Mouse (Mus musculus) lung, adult 2 months (tissue): ENCODE results near the gene Pold4. TPM values are rescaled to one million over a fixed set of nuclear protein-coding genes. Genes with fewer than 3 reads are reported as not detected.

Experiments
- DNase-seq: peaks from one replicate; pipeline ENCODE4 v3.0.0; 2022
- H3K4me1 ChIP-seq: fragments of 200-500 bp; 2 replicates; pipeline ENCODE4 v1.6.1; 2011; ENCODE audit warnings: low read length; ENCODE audit not compliant: control insufficient read depth, insufficient read depth
- H3K4me3 ChIP-seq: fragments of 200-500 bp; replicated peaks from 2 replicates; pipeline ENCODE3; 2011; ENCODE audit warnings: low read depth, mild to moderate bottlenecking, control low read depth, low read length; ENCODE audit errors: extremely low read depth
- CTCF ChIP-seq: fragments of 200-500 bp; IDR thresholded peaks from 2 replicates; pipeline ENCODE4 v1.5.1; 2011; ENCODE audit warnings: mild to moderate bottlenecking, low read length, control low read depth; ENCODE audit not compliant: insufficient read depth
- POLR2A ChIP-seq: fragments of 200-500 bp; IDR thresholded peaks from 2 replicates; pipeline ENCODE4 v1.6.1; 2011; ENCODE audit warnings: low read depth, mild to moderate bottlenecking, control low read depth, low read length, borderline replicate concordance; ENCODE audit errors: extremely low read depth
- WGBS: fragments of 180-500 bp; shearing (Covaris S2); methylation state at CpG from one replicate; pipeline ENCODE4 v1.1.7; 2018; 5-methylcytosine and 5-hydroxymethylcytosine counted together
- polyA plus RNA-seq: library from polyadenylated mRNA; depleted of rRNA; stranded (reverse); fragments of >200 nt; gene quantifications from 2 replicates; pipeline ENCODE4 v1.2.3, GENCODE M21; 2012

Pold4 gene
- polyA plus RNA-seq, 1 experiment, result 112 TPM

DNA sequence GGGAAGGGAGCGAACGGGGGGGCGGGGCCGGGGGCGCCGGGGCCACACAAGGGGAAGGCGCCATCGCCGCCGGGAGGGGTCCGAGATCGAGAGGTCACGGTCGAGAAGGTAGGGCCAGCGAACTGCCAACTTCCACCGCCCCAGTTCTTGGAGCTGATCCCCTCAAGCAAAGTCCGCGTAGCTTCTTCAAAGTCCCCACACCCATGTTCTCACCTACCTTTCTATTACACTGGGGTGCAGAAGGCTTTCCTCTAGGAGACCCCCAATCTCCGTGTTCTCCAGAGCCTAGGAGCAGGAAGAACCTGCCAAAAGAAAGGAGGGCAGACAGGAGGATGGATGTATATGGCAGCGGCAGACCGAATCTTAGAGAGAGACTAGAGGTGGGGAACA, 16.3 kb upstream of the Pold4 start:
- WGBS, result 5% methylated on average over 19 of the region's 21 CpGs
- no peak for DNase-seq
- H3K4me1 ChIP-seq, result peaks cover 25% of the 10 kb centered on the region
- TF ChIP-seq POLR2A (no peak; the same call in 1 of the 2 replicates), CTCF (no peak)
- peak overlapping the region; percentile 63 for H3K4me3 ChIP-seq

DNA sequence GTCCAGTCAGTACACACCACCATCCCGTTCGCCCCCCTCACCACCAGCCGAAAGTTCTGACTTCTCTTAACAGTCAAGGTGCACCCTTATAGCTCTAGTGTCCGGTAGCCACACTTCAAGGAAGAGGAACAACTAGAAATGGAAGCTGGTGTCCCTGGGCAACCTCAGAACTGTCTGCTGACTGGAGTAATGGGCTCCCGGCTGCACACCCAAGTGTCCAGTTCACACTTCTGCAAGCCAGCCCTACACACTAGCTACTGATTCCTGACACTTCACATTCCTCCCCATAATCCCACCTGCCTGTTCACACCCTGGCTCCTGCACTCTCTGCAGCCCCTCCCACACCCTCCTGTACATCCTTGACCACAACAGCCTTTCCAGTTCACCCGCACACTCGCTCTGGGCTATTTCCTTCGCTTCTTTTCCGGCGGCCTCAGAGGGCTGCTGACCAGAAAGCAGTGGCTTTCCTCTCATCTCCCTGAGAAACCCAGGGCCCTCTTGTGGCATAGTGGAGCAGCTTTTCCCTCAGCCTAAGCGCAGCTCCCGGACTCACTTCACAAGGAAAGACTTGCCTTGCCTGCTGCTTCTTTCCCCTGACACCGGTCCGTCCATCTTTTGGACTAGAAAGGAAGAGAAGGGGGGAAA, 15.5 kb upstream of the Pold4 start:
- TF ChIP-seq POLR2A, result peak; percentile 8; the same call in 1 of the 2 replicates
- TF ChIP-seq CTCF, result peak; percentile 34; the same call in 1 of the 2 replicates
- Histone ChIP-seq H3K4me1 (peaks cover 27% of the 10 kb centered on the region), H3K4me3 (peak overlapping the region; percentile 15)
- DNase-seq, result no peak
- WGBS, result 17% methylated on average over 14 of the region's 14 CpGs

DNA sequence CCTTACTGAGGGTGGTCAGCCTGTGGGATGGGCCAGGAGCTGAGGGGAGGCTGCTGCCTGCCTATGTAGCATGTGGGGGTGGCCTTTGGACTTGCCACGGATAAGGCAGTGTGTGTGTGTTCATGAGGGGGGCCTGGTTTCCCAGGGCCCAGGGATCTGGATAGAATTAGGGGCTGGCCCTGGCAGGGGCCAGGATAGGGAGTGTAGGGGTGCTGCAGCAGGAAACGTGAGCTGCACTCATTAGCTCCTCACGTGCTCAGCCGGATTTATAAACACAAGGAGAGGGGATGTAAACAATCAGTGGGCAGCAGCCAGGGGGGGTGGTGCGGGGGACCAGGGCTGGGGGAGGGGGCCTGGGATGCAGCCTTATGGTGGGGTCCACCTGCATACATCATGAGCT, 14.6 kb upstream of the Pold4 start:
- no peak overlapping the region for H3K4me3 ChIP-seq
- peaks cover 29% of the 10 kb centered on the region for H3K4me1 ChIP-seq
- no peak for TF ChIP-seq CTCF
- no peak for TF ChIP-seq POLR2A
- WGBS, result 31% methylated on average over 5 of the region's 5 CpGs
- no peak for DNase-seq

DNA sequence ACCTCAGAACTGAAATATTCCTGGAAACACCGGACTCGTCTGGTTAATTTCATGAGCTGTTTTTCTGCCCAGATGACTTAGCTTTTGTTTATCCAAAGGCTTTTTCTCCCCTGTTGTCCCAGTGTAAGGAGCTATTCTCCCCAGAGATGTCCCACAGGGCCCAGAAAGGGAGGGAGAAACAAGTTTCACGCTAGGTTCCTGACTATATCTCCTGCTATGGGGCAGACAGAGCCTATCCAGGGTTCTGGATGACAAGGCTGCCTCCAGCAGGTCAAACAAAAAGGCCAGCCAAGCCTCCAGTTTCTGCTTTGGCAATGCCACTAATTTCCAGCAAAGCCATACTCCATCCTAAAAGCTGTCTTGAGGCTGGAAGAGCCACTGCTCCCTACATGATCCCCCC, 13.8 kb upstream of the Pold4 start:
- DNase-seq, result no peak
- Histone ChIP-seq H3K4me1 (peaks cover 30% of the 10 kb centered on the region), H3K4me3 (no peak overlapping the region)
- WGBS, result 38% methylated on average over 3 of the region's 3 CpGs
- TF ChIP-seq POLR2A, result no peak
- no peak for TF ChIP-seq CTCF

DNA sequence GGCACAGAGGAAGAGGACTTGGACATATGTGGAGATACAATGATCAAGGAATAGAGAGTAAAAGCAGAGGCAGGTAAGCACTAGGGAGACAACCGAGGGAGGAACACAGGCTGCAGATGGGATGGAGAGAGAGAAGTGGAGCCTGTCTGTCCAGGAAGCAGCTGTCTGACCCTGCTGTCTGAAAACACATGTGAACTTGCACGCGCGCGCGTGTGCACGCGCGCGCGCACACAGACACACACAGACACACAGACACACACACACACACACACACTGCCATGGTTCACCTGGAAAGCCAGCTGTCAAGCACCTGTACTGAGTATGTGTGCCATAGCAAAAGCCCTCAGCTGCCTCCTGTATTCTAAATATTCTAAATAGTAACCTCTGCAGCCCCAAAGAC, 13.4 kb upstream of the Pold4 start:
- 77% methylated on average over 11 of the region's 11 CpGs for WGBS
- peaks cover 30% of the 10 kb centered on the region for H3K4me1 ChIP-seq
- no peak for TF ChIP-seq POLR2A
- no peak for TF ChIP-seq CTCF
- no peak overlapping the region for H3K4me3 ChIP-seq
- DNase-seq, result no peak

DNA sequence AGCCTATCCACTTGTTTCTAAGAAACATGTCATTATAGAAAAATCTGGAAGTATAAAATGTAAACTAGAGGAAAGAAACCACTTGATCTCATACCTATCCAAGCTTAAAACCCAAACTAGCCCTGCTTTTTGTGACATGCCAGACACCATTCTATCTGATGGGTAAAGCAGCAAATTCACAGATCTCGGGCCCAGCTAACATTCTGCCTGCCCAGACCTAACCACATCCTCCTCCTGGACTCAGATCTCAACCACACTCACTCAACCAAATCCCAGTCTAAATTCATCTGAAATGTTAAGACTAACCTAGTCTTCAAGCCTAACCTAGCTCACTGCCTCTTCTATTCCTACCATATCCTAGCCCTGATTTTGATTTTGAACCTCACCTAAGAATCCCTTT, 12.9 kb upstream of the Pold4 start:
- no peak for TF ChIP-seq POLR2A
- TF ChIP-seq CTCF, result no peak
- 79% methylated on average over 1 of the region's 1 CpGs for WGBS
- no peak for DNase-seq
- H3K4me3 ChIP-seq, result no peak overlapping the region
- H3K4me1 ChIP-seq, result peaks cover 27% of the 10 kb centered on the region

DNA sequence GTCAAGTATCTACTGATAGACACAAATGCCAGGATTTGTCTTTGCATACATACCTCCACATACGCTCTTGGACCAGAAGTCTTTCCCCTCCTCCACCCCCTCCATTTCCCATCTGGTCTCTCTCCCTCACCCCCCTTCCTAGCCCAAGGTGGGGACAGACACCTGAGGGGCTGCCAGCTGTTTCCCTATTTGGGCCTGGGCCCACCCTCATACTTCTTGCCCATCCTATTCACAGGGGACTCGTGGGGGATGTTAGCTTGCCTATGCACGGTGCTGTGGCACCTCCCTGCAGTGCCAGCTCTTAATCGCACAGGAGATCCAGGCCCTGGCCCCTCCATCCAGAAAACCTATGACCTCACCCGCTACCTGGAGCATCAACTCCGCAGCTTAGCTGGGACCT, 11.8 kb upstream of the Pold4 start:
- H3K4me1 ChIP-seq, result peaks cover 25% of the 10 kb centered on the region
- 80% methylated on average over 6 of the region's 6 CpGs for WGBS
- no peak for TF ChIP-seq POLR2A
- no peak for TF ChIP-seq CTCF
- DNase-seq, result no peak
- H3K4me3 ChIP-seq, result no peak overlapping the region

DNA sequence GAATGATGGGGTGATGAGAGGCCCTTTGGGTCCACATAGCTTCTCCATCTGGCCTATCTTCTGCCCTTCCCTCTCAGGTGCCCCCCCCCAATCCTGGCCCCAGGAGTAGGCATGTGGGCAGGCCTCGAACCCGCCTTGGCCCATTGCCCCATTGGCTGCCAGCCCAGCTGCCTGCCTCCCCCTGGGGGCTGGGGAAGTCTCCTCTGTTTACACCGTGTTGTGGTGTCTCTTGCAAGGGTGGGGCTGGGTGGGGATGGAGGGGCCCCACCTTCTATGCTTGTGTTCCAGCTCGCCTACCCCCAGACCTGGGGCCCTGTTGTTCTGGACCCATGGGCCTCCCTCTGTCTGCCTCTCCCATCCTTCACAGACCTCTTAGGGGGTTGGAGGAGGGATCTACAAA, 11.3 kb upstream of the Pold4 start:
- TF ChIP-seq POLR2A, result no peak
- TF ChIP-seq CTCF, result no peak
- DNase-seq, result no peak
- Histone ChIP-seq H3K4me1 (peaks cover 25% of the 10 kb centered on the region), H3K4me3 (no peak overlapping the region)
- 26% methylated on average over 4 of the region's 4 CpGs for WGBS

DNA sequence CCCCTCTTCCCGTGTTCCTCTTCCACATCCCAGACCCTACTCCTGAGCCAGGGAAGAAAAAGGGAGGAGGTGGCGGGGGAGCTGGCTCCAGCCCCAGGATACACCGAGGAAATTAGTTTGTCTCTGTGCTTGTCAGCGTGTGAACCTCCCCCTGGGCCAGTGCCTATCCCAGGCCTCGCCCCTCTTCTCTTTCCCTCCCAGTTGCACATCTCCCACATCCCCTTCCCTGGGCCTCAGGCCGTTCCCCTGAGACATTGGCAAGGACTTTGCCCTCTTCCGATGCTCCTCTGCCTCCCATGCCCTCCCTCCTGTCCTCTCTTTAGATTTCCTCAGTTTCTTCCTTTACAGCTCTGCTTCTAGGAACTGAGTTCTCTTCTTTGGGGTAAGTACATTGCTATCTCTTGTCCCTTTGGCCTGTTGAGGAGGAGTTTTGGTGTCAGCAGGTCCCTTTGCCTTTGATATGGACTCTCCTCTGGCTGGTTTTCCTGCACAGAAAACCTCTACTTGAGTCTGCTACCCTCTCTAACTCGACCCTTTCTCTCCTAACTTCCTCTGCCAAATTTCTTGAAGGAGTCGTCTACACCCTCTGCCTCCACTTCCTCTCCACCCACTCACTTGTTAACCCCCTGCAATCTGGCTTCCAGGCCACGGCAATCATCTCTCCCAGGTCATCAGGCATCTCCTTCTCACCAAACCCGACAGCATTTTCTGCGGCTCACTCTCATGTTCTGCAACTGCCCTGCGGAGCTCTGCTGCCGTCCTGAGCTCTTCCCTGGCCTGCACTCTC, 10.5 kb upstream of the Pold4 start:
- WGBS, result 30% methylated on average over 14 of the region's 14 CpGs
- no peak for TF ChIP-seq CTCF
- TF ChIP-seq POLR2A, result no peak; the same call in 1 of the 2 replicates
- no peak overlapping the region for H3K4me3 ChIP-seq
- H3K4me1 ChIP-seq, result peaks cover 21% of the 10 kb centered on the region
- no peak for DNase-seq

DNA sequence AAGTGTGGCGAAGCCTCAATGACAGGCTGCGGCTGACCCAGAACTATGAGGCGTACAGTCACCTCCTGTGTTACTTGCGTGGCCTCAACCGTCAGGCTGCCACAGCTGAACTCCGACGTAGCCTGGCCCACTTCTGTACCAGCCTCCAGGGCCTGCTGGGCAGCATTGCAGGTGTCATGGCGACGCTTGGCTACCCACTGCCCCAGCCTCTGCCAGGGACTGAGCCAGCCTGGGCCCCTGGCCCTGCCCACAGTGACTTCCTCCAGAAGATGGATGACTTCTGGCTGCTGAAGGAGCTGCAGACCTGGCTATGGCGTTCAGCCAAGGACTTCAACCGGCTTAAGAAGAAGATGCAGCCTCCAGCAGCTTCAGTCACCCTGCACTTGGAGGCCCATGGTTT, 9.5 kb upstream of the Pold4 start:
- no peak for DNase-seq
- H3K4me1 ChIP-seq, result peaks cover 11% of the 10 kb centered on the region
- WGBS, result 56% methylated on average over 11 of the region's 11 CpGs

More for the DNA sequence above, 9.5 kb upstream of the Pold4 start:
- peak; percentile 8; the same call in 1 of the 2 replicates for TF ChIP-seq POLR2A
- no peak for TF ChIP-seq CTCF
- H3K4me3 ChIP-seq, result no peak overlapping the region
